In genomic region chr10:125375526-125375925, GRCm38 (mm10) we compare ENCODE assay signal across 24 mouse cellular contexts. TPM values are rescaled to one million over a fixed set of nuclear protein-coding genes. Genes with fewer than 3 reads are reported as not detected.
DNase-seq lines count a peak whose midpoint lies in the region; ATAC-seq and TF ChIP-seq lines count a peak whose summit lies in the region.
"Had no signal": no experiment of that assay in that cellular context is flagged by ENCODE, and none has a peak within 500 bp of the region (broad histone marks: within the 10 kb centered on the region; RNA-seq: fewer than 3 reads in every experiment).

No protein-coding gene starts in this region.

- no peaks in the 10 kb centered on the region for H3K4me1 ChIP-seq in lung, embryonic 16.5 days (replicated peaks; ENCODE audit: control insufficient read depth, insufficient read depth, low read length)
- no peaks in the 10 kb centered on the region for H3K4me1 ChIP-seq in midbrain, postnatal 0 days (ENCODE audit: insufficient read depth, low read length)
- H3K4me1 ChIP-seq: forebrain, embryonic 12.5 days; heart, embryonic 12.5 days; heart, embryonic 15.5 days; hindbrain, embryonic 10.5 days; hindbrain, embryonic 13.5 days had no signal

- no peak overlapping the region for H3K4me2 ChIP-seq in lung, embryonic 16.5 days (ENCODE audit: low read depth, low read length)
- H3K4me2 ChIP-seq in midbrain, postnatal 0 days (ENCODE audit: low read depth, low read length, poor library complexity, severe bottlenecking): no peak overlapping the region
- H3K4me2 ChIP-seq: forebrain, embryonic 12.5 days; forebrain, embryonic 15.5 days; heart, embryonic 12.5 days; heart, embryonic 15.5 days; hindbrain, embryonic 13.5 days had no signal

- no peaks in the 10 kb centered on the region for H3K36me3 ChIP-seq in lung, embryonic 16.5 days (ENCODE audit: control insufficient read depth, insufficient read depth, low read length)
- no peaks in the 10 kb centered on the region for H3K36me3 ChIP-seq in midbrain, postnatal 0 days (ENCODE audit: insufficient read depth, low read length)
- H3K36me3 ChIP-seq: forebrain, embryonic 12.5 days; forebrain, embryonic 15.5 days; heart, embryonic 12.5 days; heart, embryonic 15.5 days; hindbrain, embryonic 10.5 days had no signal

- H3K4me3 ChIP-seq in lung, embryonic 16.5 days (ENCODE audit: low read length): no peak overlapping the region
- H3K4me3 ChIP-seq in midbrain, postnatal 0 days (ENCODE audit: low read depth, low read length): no peak overlapping the region
- H3K4me3 ChIP-seq: forebrain, embryonic 12.5 days; forebrain, embryonic 15.5 days; heart, embryonic 12.5 days; heart, embryonic 15.5 days; hindbrain, embryonic 10.5 days; hindbrain, embryonic 13.5 days had no signal

- no peak for TF ChIP-seq CTCF in midbrain, postnatal 0 days (IDR thresholded peaks at IDR 0.05)

- H3K9me3 ChIP-seq in lung, embryonic 16.5 days (ENCODE audit: control insufficient read depth, low read length): no peaks in the 10 kb centered on the region
- no peaks in the 10 kb centered on the region for H3K9me3 ChIP-seq in midbrain, postnatal 0 days (ENCODE audit: low read length)
- H3K9me3 ChIP-seq: forebrain, embryonic 12.5 days; forebrain, embryonic 15.5 days; heart, embryonic 12.5 days; heart, embryonic 15.5 days; hindbrain, embryonic 10.5 days; hindbrain, embryonic 13.5 days had no signal

- WGBS in lung, embryonic 16.5 days: 62% methylated on average over 5 of the region's 5 CpGs
- WGBS in midbrain, postnatal 0 days: 86% methylated on average over 5 of the region's 5 CpGs

- H3K9ac ChIP-seq in lung, embryonic 16.5 days (ENCODE audit: low read length): no peak overlapping the region
- H3K9ac ChIP-seq in midbrain, postnatal 0 days (replicated peaks; ENCODE audit: low read length, poor library complexity, severe bottlenecking): no peak overlapping the region
- H3K9ac ChIP-seq: forebrain, embryonic 12.5 days; forebrain, embryonic 15.5 days; heart, embryonic 12.5 days; heart, embryonic 15.5 days; hindbrain, embryonic 13.5 days had no signal

- peak; percentile 60 for ATAC-seq in lung, embryonic 16.5 days (ENCODE audit: low read depth)
- no peak for ATAC-seq in midbrain, postnatal 0 days (ENCODE audit: low FRiP score)
- ATAC-seq: forebrain, embryonic 15.5 days; hindbrain, embryonic 16.5 days; Patski had no signal

- H3K27me3 ChIP-seq in lung, embryonic 16.5 days (ENCODE audit: control insufficient read depth, insufficient read depth, low read depth, low read length): no peaks in the 10 kb centered on the region
- no peaks in the 10 kb centered on the region for H3K27me3 ChIP-seq in midbrain, postnatal 0 days (ENCODE audit: insufficient read depth, low read length)
- H3K27me3 ChIP-seq: forebrain, embryonic 12.5 days; forebrain, embryonic 15.5 days; heart, embryonic 12.5 days; heart, embryonic 15.5 days; hindbrain, embryonic 13.5 days; Patski had no signal

- no peak overlapping the region for H3K27ac ChIP-seq in lung, embryonic 16.5 days (ENCODE audit: low read length)
- no peak overlapping the region for H3K27ac ChIP-seq in midbrain, postnatal 0 days (ENCODE audit: low read depth, low read length)
- H3K27ac ChIP-seq: forebrain, embryonic 12.5 days; forebrain, embryonic 15.5 days; heart, embryonic 15.5 days; hindbrain, embryonic 10.5 days; hindbrain, embryonic 13.5 days had no signal

- DNase-seq in heart, adult 11 months: peak; percentile 68
- DNase-seq in heart, adult 9 months (ENCODE audit: low spot score in 2 of 2): no peak
- DNase-seq in lung, postnatal 36 days: no peak
- DNase-seq in Muller cell, postnatal 12 days (ENCODE audit: inconsistent ontology term): peak; percentile 7
- DNase-seq in fibroblast of lung, adult 2 months (ENCODE audit: low read depth): peak; percentile 58
- DNase-seq in midbrain, postnatal 0 days (ENCODE audit: low spot score): no peak
- DNase-seq in T-cell, adult 2 months (ENCODE audit: low spot score): no peak
- DNase-seq: adrenal gland, adult 8-10 months; adrenal gland, postnatal 25 days; cerebellum, adult 11-12 months; cerebellum, adult 8-10 months; cerebellum, postnatal 10 days; gastrocnemius, postnatal 25 days; heart, postnatal 10 days; heart, postnatal 36 days had no signal

RNA-seq across cellular contexts. Expression of gene Slc16a7, which starts 13.7 kb away (rescaled TPM):
- polyA plus RNA-seq in lung, embryonic 16.5 days (2015; fragmentation: Nextera tagmentation; extraction: Ambion mirVana): 4.0 and 4.8 TPM in 2 replicates
- total RNA-seq in midbrain, postnatal 0 days (2014; rRNA removed): 17.4 and 19.6 TPM in 2 replicates
- polyA plus RNA-seq in midbrain, postnatal 0 days (2015; fragmentation: Nextera tagmentation; extraction: Ambion mirVana): 5.9 and 9.1 TPM in 2 replicates

Comparison
In these comparisons a context has a peak if more than half of its experiments do, and no peak if none do; other contexts are left out.
1. DNase-seq: peak in heart, adult 11 months (single experiment), Muller cell, postnatal 12 days (single experiment) and fibroblast of lung, adult 2 months (single experiment); none in heart, adult 9 months (0 of 2), lung, postnatal 36 days (single experiment), midbrain, postnatal 0 days (single experiment) and T-cell, adult 2 months (single experiment).